Mouse (Mus musculus): ENCODE data around the gene Igfbpl1. TPM values are rescaled to one million over a fixed set of nuclear protein-coding genes. Genes with fewer than 3 reads are reported as not detected.

Igfbpl1 gene
- polyA plus RNA-seq, 1 experiment from 2014 or later = not detected

DNA sequence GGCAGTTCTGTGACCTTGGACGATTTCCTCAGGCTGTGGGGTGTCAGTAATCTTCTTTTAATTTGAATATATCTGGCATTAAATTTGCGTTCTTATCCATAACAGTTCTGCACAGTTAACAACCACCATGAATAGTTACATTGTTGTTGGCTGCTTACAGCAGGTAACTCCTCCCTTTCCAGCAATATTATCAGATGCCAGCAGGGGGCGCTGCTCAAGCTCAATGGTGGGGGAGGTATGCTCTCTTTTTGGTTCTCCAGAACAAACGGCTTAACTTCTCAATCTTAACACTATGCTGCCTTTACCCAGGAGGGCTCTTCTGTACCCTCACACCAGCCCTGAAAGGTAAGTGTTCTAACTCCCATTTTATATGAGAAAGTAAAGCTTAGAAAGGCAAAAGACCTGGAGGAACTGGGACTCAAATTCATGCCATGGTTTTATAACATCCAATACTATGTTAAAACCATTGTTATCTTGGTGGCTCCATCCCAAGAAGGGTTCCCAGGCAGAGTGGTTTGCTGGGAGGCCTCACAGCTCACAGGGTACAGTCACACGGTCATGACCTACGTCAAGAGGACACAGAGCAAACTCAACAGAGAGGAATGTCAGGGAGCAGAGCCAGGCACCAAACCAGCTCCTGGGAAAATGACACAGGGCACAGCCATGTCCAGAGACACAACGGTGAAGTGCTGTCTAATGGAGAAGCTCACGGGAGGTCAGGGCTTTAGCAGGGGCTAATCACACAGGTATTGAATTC, 6.5 kb downstream of the Igfbpl1 start:
- 29% methylated on average over 8 of the region's 8 CpGs for WGBS (ENCODE audit: insufficient replicate concordance)
- peak overlapping the region; percentile 42; the same call in 1 of the 2 replicates for H3K4me2 ChIP-seq
- no peak overlapping the region for H3K4me3 ChIP-seq
- no peaks in the 10 kb centered on the region for H3K36me3 ChIP-seq
- peaks cover 11% of the 10 kb centered on the region; the same call in 1 of the 2 replicates for H3K4me1 ChIP-seq
- no peak overlapping the region for H3K9ac ChIP-seq
- H3K27ac ChIP-seq = no peak overlapping the region
- H3K27me3 ChIP-seq (replicated peaks) = peaks cover 60% of the 10 kb centered on the region
- H3K9me3 ChIP-seq (replicated peaks) = no peaks in the 10 kb centered on the region
- ATAC-seq = no peak

DNA sequence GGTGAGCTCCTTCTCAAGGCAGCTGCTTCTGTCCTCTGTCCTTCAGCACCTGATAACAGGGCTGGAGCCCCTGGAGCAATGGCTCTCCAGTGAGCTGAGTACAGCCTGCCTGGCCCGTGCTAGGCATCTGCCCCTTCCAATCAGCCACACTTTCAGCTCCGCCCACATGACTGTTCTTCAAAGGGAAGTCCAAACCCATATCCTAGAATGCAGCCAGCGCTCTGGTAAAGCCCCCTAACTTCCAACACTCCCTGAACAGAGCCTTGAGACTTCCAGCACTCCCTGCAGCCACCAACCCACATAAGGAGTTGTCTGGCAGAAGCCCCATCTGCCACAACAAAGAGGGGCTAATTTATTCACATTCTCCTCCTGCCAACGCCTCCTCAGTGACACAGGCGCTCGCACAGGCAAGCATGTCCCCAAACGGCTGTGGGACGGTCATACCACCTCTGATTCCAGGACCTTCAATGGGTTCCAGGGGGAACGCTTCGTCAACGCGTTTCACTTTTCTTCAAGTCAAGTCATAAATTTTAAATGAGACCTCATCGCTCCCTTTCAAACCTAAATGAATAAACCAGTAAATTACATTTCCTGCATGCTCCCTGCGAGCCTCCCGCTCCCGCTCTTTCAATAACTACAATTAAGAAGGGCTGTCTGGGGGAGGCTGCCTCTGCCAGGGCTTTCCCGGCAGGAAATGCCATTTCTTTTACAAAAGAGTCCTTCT, 7.4 kb downstream of the Igfbpl1 start:
- H3K9ac ChIP-seq = peak overlapping the region; percentile 4; the same call in 1 of the 2 replicates
- 3% methylated on average over 17 of the region's 17 CpGs for WGBS (ENCODE audit: insufficient replicate concordance)
- no peak overlapping the region for H3K4me3 ChIP-seq
- no peak overlapping the region for H3K27ac ChIP-seq
- no peak; the same call in 1 of the 2 replicates for ATAC-seq
- H3K4me2 ChIP-seq = peak overlapping the region; percentile 42
- no peaks in the 10 kb centered on the region for H3K9me3 ChIP-seq (replicated peaks)
- no peaks in the 10 kb centered on the region for H3K36me3 ChIP-seq
- H3K27me3 ChIP-seq (replicated peaks) = peaks cover 57% of the 10 kb centered on the region
- peaks cover 11% of the 10 kb centered on the region; the same call in 1 of the 2 replicates for H3K4me1 ChIP-seq

GRCm38 (mm10) chr4:45818814-45819207, 7.9 kb downstream of the Igfbpl1 start:
- Histone ChIP-seq H3K4me1 (peaks cover 11% of the 10 kb centered on the region; the same call in 1 of the 2 replicates), H3K9me3 (replicated peaks) (no peaks in the 10 kb centered on the region), H3K4me3 (no peak overlapping the region), H3K27ac (no peak overlapping the region), H3K9ac (no peak overlapping the region), H3K27me3 (replicated peaks) (peaks cover 52% of the 10 kb centered on the region), H3K36me3 (no peaks in the 10 kb centered on the region), H3K4me2 (peak overlapping the region; percentile 42)
- no peak; the same call in 1 of the 2 replicates for ATAC-seq
- WGBS (ENCODE audit: insufficient replicate concordance) = 30% methylated on average over 3 of the region's 4 CpGs

GRCm38 (mm10) chr4:45815542-45815941, 11.2 kb downstream of the Igfbpl1 start:
- no peak overlapping the region for H3K27ac ChIP-seq
- WGBS (ENCODE audit: insufficient replicate concordance) = 28% methylated on average over 7 of the region's 7 CpGs

GRCm38 (mm10) chr4:45811250-45811649, 15.5 kb downstream of the Igfbpl1 start:
- 24% methylated on average over 8 of the region's 8 CpGs for WGBS (ENCODE audit: insufficient replicate concordance)
- Histone ChIP-seq H3K27ac (no peak overlapping the region), H3K9ac (no peak overlapping the region), H3K4me1 (no peaks in the 10 kb centered on the region), H3K4me2 (no peak overlapping the region), H3K4me3 (no peak overlapping the region), H3K9me3 (replicated peaks) (no peaks in the 10 kb centered on the region), H3K36me3 (no peaks in the 10 kb centered on the region), H3K27me3 (replicated peaks) (peaks cover 43% of the 10 kb centered on the region)
- no peak for ATAC-seq

More at GRCm38 (mm10) chr4:45815542-45815941, 11.2 kb downstream of the Igfbpl1 start:
- Histone ChIP-seq H3K4me1 (peaks cover 11% of the 10 kb centered on the region; the same call in 1 of the 2 replicates), H3K4me3 (no peak overlapping the region), H3K27me3 (replicated peaks) (peaks cover 43% of the 10 kb centered on the region), H3K9ac (no peak overlapping the region), H3K9me3 (replicated peaks) (no peaks in the 10 kb centered on the region), H3K36me3 (no peaks in the 10 kb centered on the region), H3K4me2 (no peak overlapping the region)
- ATAC-seq = no peak

GRCm38 (mm10) chr4:45808034-45808433, 18.7 kb downstream of the Igfbpl1 start:
- no peak for ATAC-seq

GRCm38 (mm10) chr4:45802900-45803299, 23.8 kb downstream of the Igfbpl1 start:
- H3K27ac ChIP-seq = no peak overlapping the region
- ATAC-seq = no peak
- no peak overlapping the region for H3K9ac ChIP-seq
- peaks cover 10% of the 10 kb centered on the region; the same call in 1 of the 2 replicates for H3K4me1 ChIP-seq
- H3K4me3 ChIP-seq = no peak overlapping the region
- no peak overlapping the region for H3K4me2 ChIP-seq
- H3K9me3 ChIP-seq (replicated peaks) = no peaks in the 10 kb centered on the region
- H3K27me3 ChIP-seq (replicated peaks) = peaks cover 27% of the 10 kb centered on the region
- H3K36me3 ChIP-seq = peaks cover 10% of the 10 kb centered on the region; the same call in 1 of the 2 replicates
- 76% methylated on average over 14 of the region's 14 CpGs for WGBS (ENCODE audit: insufficient replicate concordance)

More at GRCm38 (mm10) chr4:45808034-45808433, 18.7 kb downstream of the Igfbpl1 start:
- WGBS (ENCODE audit: insufficient replicate concordance) = 41% methylated on average over 7 of the region's 7 CpGs
- peaks cover 8% of the 10 kb centered on the region; the same call in 1 of the 2 replicates for H3K36me3 ChIP-seq
- no peak overlapping the region for H3K4me3 ChIP-seq
- no peak overlapping the region for H3K4me2 ChIP-seq
- H3K9ac ChIP-seq = no peak overlapping the region
- H3K4me1 ChIP-seq = no peaks in the 10 kb centered on the region
- H3K27ac ChIP-seq = no peak overlapping the region
- H3K27me3 ChIP-seq (replicated peaks) = peaks cover 39% of the 10 kb centered on the region
- no peaks in the 10 kb centered on the region for H3K9me3 ChIP-seq (replicated peaks)

DNA sequence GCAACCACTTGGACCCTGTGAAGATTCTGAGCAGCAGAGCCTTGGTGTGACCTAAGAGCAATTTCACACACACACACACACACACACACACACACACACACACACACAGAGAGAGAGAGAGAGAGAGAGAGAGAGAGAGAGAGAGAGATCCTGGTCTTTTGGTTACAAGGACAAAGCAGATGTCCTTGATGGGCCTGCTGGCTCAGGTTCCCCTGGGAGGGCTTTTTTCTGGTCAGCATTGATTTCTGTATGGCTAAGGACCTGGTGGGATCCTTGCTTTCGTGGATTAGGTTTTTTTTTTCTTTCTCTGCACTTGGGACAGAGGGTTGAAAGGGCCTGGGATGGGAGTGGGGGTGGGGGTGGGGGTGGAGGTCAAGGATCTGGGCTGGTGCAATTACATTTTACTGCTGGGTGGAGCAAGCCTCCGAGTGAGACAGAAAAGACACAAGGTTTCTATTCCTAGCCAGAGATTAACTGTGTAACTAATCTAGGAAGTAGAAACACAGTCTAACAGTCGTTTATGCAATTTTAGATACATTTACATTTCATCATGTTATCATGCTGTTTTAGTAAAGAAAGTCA, 26.7 kb downstream of the Igfbpl1 start:
- WGBS (ENCODE audit: insufficient replicate concordance) = 27% methylated on average over 3 of the region's 3 CpGs
- ATAC-seq = no peak
- H3K4me2 ChIP-seq = peak overlapping the region; percentile 72
- peaks cover 10% of the 10 kb centered on the region; the same call in 1 of the 2 replicates for H3K36me3 ChIP-seq
- H3K27ac ChIP-seq = peak overlapping the region; percentile 26; the same call in 1 of the 2 replicates
- H3K9ac ChIP-seq = no peak overlapping the region
- peaks cover 41% of the 10 kb centered on the region for H3K27me3 ChIP-seq (replicated peaks)
- no peak overlapping the region for H3K4me3 ChIP-seq
- no peaks in the 10 kb centered on the region for H3K9me3 ChIP-seq (replicated peaks)
- peaks cover 20% of the 10 kb centered on the region; the same call in 1 of the 2 replicates for H3K4me1 ChIP-seq

DNA sequence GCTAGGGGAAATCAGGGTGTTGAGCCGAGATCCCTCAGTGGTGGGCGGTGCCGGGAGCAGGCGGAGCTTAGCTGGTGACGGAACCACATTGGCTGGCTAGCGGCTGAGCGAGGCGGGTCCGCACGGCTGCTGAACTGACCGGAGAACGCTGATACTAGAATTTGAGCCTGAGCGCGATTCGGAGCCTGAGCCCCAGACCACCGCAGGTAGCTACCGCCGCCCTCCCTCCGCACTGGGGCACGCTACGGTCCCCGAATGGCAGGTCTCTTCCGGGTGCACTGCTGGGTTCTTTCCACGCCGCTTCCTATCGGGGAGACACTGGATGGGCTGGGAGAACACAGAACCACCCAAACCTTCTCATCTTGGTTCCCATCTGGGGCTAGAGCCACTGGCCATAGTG, 27.8 kb downstream of the Igfbpl1 start, which contains the start of gene Aldh1b1:
Gene Aldh1b1, plus strand, starts transcription at position 59 of the 400 bp plus-strand sequence.
- Histone ChIP-seq H3K4me2 (peak within 1 kb of the TSS; percentile 72), H3K27me3 (replicated peaks) (peaks cover 47% of the 10 kb centered on the region), H3K36me3 (peaks cover 10% of the 10 kb centered on the region; the same call in 1 of the 2 replicates), H3K9ac (peak within 1 kb of the TSS; percentile 55; the same call in 1 of the 2 replicates), H3K9me3 (replicated peaks) (no peaks in the 10 kb centered on the region), H3K27ac (no peak within 1 kb of the TSS; the same call in 1 of the 2 replicates), H3K4me1 (peaks cover 20% of the 10 kb centered on the region; the same call in 1 of the 2 replicates), H3K4me3 (peak within 1 kb of the TSS; percentile 50)
- WGBS (ENCODE audit: insufficient replicate concordance) = 2% methylated on average over 26 of the region's 26 CpGs
- peak; percentile 75 for ATAC-seq

DNA sequence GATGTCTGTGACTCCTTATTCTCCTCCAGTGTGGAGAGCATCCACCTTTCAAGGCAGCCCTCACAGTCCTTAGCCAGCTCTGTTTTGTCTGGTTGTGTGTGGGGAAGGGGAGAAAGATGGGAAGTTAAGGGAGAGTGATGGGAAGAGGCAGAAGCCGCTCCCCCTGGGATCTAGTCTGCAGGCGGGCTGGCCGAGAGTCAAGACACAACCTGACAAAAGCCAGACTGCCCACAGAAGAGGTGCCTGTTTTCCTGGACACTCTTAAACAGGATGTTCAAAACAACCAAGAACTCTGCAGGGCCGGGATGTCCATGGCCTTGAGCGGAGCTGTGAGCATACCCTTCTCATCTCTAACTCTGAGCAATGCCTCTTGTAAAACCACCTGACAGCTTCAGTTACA, 30.0 kb downstream of the Igfbpl1 start:
- no peak overlapping the region for H3K27ac ChIP-seq
- no peak overlapping the region for H3K9ac ChIP-seq
- H3K4me2 ChIP-seq = no peak overlapping the region
- peaks cover 60% of the 10 kb centered on the region for H3K27me3 ChIP-seq (replicated peaks)
- no peaks in the 10 kb centered on the region for H3K36me3 ChIP-seq
- no peak overlapping the region for H3K4me3 ChIP-seq
- ATAC-seq = no peak
- 45% methylated on average over 5 of the region's 5 CpGs for WGBS (ENCODE audit: insufficient replicate concordance)
- no peaks in the 10 kb centered on the region for H3K9me3 ChIP-seq (replicated peaks)
- peaks cover 20% of the 10 kb centered on the region; the same call in 1 of the 2 replicates for H3K4me1 ChIP-seq

GRCm38 (mm10) chr4:45795191-45795811, 31.4 kb downstream of the Igfbpl1 start:
- Histone ChIP-seq H3K27me3 (replicated peaks) (peaks cover 55% of the 10 kb centered on the region), H3K4me1 (peaks cover 20% of the 10 kb centered on the region; the same call in 1 of the 2 replicates), H3K9me3 (replicated peaks) (no peaks in the 10 kb centered on the region), H3K27ac (no peak overlapping the region), H3K4me2 (peak overlapping the region; percentile 49), H3K36me3 (no peaks in the 10 kb centered on the region), H3K4me3 (peak overlapping the region; percentile 10), H3K9ac (no peak overlapping the region)
- no peak for ATAC-seq
- WGBS (ENCODE audit: insufficient replicate concordance) = 4% methylated on average over 12 of the region's 12 CpGs
